Mouse (Mus musculus) urinary bladder, postnatal 14 days (tissue): Measurements from ENCODE around the gene Kif15.

Experiments
- DNase-seq: peaks from one replicate; pipeline ENCODE4 v3.0.0; 2021; ENCODE audit warnings: low spot score

The Kif15 gene

GRCm38 (mm10) chr9:122950643-122951475 is at the start of gene Kif15, which contains the start of gene 1110059G10Rik:
TSS of gene Kif15 (plus strand) at chr9:122951046.
TSS of gene 1110059G10Rik (minus strand) at chr9:122951000.
- DNase-seq = peak; percentile 92

GRCm38 (mm10) chr9:122901047-122901446 is 49.8 kb upstream of the Kif15 start:
- DNase-seq = no peak

- DNase-seq = peak; percentile 58
These were observed 47.9 kb upstream of the Kif15 start for GRCm38 (mm10) chr9:122902717-122903535.

GRCm38 (mm10) chr9:122922436-122922835 is 28.4 kb upstream of the Kif15 start:
- no peak for DNase-seq

GRCm38 (mm10) chr9:122922936-122923381 is 27.9 kb upstream of the Kif15 start, which contains the start of gene Zfp105:
TSS of gene Zfp105 (plus strand) at chr9:122923072.
- peak; percentile 59 for DNase-seq

- DNase-seq = no peak
These were observed 21.9 kb upstream of the Kif15 start for GRCm38 (mm10) chr9:122928915-122929314.

GRCm38 (mm10) chr9:122998406-122999192 is 47.8 kb downstream of the Kif15 start:
- no peak for DNase-seq

- no peak for DNase-seq
These were observed 48.3 kb downstream of the Kif15 start for GRCm38 (mm10) chr9:122999193-122999586.

GRCm38 (mm10) chr9:123004718-123005117 is 53.9 kb downstream of the Kif15 start:
- DNase-seq = no peak

GRCm38 (mm10) chr9:123006071-123006470 is 55.2 kb downstream of the Kif15 start:
- no peak for DNase-seq

- DNase-seq = peak; percentile 88
These were observed 70.3 kb downstream of the Kif15 start, which contains the start of gene Tmem42 for GRCm38 (mm10) chr9:123020995-123021631. TSS of gene Tmem42 (plus strand) at chr9:123021326.

- DNase-seq = no peak
These were observed 71.0 kb downstream of the Kif15 start for GRCm38 (mm10) chr9:123021636-123022379.

- no peak for DNase-seq
These were observed 73.4 kb downstream of the Kif15 start for GRCm38 (mm10) chr9:123024201-123024600.

- no peak for DNase-seq
These were observed 80.8 kb downstream of the Kif15 start for GRCm38 (mm10) chr9:123031496-123032246.

GRCm38 (mm10) chr9:123034426-123034825 is 83.6 kb downstream of the Kif15 start, which contains the start of gene Tgm4:
TSS of gene Tgm4 (plus strand) at chr9:123034726.
- no peak for DNase-seq

- no peak for DNase-seq
These were observed 96.8 kb downstream of the Kif15 start for GRCm38 (mm10) chr9:123047665-123048064.

- DNase-seq = no peak
These were observed 108.0 kb downstream of the Kif15 start for GRCm38 (mm10) chr9:123058724-123059292.

- DNase-seq = no peak
These were observed 109.3 kb downstream of the Kif15 start for GRCm38 (mm10) chr9:123060172-123060571.
